Mouse (Mus musculus) hindbrain, embryonic 11.5 days (tissue): ENCODE measurements at regions not wholly inside any gene's neighbourhood (a gene's known extent, or its start where the extent isn't known, plus 50 kb on each side); places are given as distances from the start of the nearest gene placed in this dataset.
A peak's percentile ranks its signal among the peaks of the same experiment; 100 is the strongest.

Experiments used
- ATAC-seq: fragments of 200-750 bp; cut with Nextera tagmentation; 2 replicates; pipeline ENCODE4 v1.8.0; 2017; ENCODE audit warnings: mild to moderate bottlenecking, moderate TSS enrichment, moderate library complexity; ENCODE audit not compliant: low FRiP score
- DNase-seq: peaks from one replicate; pipeline ENCODE4 v3.0.0-alpha.2; 2015; ENCODE audit warnings: low spot score
- H3K27ac ChIP-seq: fragments of 300-500 bp; sonication (generic); 2 replicates; pipeline ENCODE4 v1.5.1; 2014; ENCODE audit warnings: mild to moderate bottlenecking, low read depth, low read length
- H3K27me3 ChIP-seq: fragments of 300-500 bp; sonication (generic); 2 replicates; pipeline ENCODE4 v1.6.1; 2014; ENCODE audit warnings: mild to moderate bottlenecking, low read length, moderate library complexity, mixed read lengths; ENCODE audit not compliant: control insufficient read depth, insufficient read depth
- H3K36me3 ChIP-seq: fragments of 300-500 bp; sonication (generic); 2 replicates; pipeline ENCODE4 v1.6.1; 2014; ENCODE audit warnings: mild to moderate bottlenecking, low read length, moderate library complexity, mixed read lengths; ENCODE audit not compliant: control insufficient read depth, insufficient read depth
- H3K4me1 ChIP-seq: fragments of 300-500 bp; sonication (generic); replicated peaks from 2 replicates; pipeline ENCODE4 v1.6.1; 2014; ENCODE audit warnings: low read length, mixed read lengths; ENCODE audit not compliant: control insufficient read depth, insufficient read depth
- H3K4me2 ChIP-seq: fragments of 300-500 bp; sonication (generic); replicated peaks from 2 replicates; pipeline ENCODE4 v1.6.1; 2014; ENCODE audit warnings: mild to moderate bottlenecking, low read depth, low read length
- H3K4me3 ChIP-seq: fragments of 300-500 bp; sonication (generic); 2 replicates; pipeline ENCODE4 v1.5.1; 2014; ENCODE audit warnings: low read depth, low read length
- H3K9ac ChIP-seq: fragments of 300-500 bp; sonication (generic); 2 replicates; pipeline ENCODE4 v1.6.1; 2014; ENCODE audit warnings: low read depth, low read length
- H3K9me3 ChIP-seq: fragments of 300-500 bp; sonication (generic); 2 replicates; pipeline ENCODE4 v1.6.1; 2016; ENCODE audit warnings: low read length; ENCODE audit not compliant: control insufficient read depth
- WGBS: fragments of 180-500 bp; shearing (Covaris S2); extraction: QIAGEN DNeasy Blood & Tissue Kit; methylation state at CpG from one replicate; pipeline ENCODE4 v1.1.7; 2014; 5-methylcytosine and 5-hydroxymethylcytosine counted together

DNA sequence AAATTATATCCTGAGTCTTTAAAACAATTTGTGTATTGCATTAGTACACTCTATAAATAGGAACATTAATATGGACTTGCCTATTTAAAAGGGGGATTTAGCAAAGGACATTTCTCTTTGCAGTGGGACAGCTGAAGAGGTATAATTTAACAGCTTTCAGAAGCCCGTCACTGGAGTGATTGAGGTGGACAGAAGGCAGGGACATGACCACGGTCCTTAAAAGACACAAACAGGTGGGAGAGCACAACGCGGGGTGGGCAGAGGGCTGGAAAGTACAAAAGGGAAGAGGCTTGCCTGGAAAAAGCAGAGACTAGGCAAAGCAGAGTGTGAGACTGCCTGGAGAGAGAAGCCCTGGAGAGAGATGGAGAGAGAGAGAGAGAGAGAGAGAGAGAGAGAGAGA lies 51.9 kb upstream of the Pkhd1 start:
- Histone ChIP-seq H3K4me2 (no peak overlapping the region), H3K27ac (no peak overlapping the region), H3K9me3 (no peaks in the 10 kb centered on the region), H3K27me3 (no peaks in the 10 kb centered on the region), H3K4me1 (no peaks in the 10 kb centered on the region), H3K4me3 (no peak overlapping the region), H3K9ac (no peak overlapping the region), H3K36me3 (no peaks in the 10 kb centered on the region)
- ATAC-seq (no peak), DNase-seq (no peak)
- WGBS, result 86% methylated on average over 4 of the region's 4 CpGs

DNA sequence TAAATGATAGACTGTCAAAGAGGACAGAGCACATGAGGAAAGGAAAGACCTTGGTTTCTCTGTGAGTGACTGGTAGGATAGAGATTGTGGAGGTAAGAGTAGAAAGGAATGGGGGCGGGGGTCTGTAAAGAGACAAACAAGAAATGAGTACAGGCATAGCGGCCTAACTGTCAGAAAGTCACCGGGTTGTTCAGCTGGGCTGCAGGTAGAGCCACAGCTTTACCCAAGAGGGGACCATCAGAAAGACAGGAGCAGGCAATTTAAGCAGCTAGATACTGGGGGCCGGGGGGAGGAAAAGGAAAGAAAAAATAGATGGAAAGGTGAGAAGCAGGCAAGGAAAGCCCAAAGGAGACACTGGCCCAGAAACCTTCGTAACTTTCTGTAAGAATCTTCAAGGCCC lies 52.6 kb upstream of the Pkhd1 start:
- H3K4me3 ChIP-seq, result no peak overlapping the region
- no peaks in the 10 kb centered on the region for H3K4me1 ChIP-seq
- H3K36me3 ChIP-seq, result no peaks in the 10 kb centered on the region
- H3K9me3 ChIP-seq, result no peaks in the 10 kb centered on the region
- H3K27me3 ChIP-seq, result no peaks in the 10 kb centered on the region
- no peak overlapping the region for H3K9ac ChIP-seq
- no peak overlapping the region for H3K4me2 ChIP-seq
- WGBS, result 80% methylated on average over 5 of the region's 5 CpGs
- DNase-seq, result no peak
- H3K27ac ChIP-seq, result no peak overlapping the region
- ATAC-seq, result no peak

- H3K27me3 ChIP-seq, result no peaks in the 10 kb centered on the region
- no peaks in the 10 kb centered on the region for H3K4me1 ChIP-seq
- ATAC-seq (no peak), DNase-seq (no peak)
- H3K4me3 ChIP-seq, result no peak overlapping the region
- WGBS, result 82% methylated on average over 9 of the region's 9 CpGs
- no peak overlapping the region for H3K9ac ChIP-seq
- no peak overlapping the region for H3K4me2 ChIP-seq
- no peaks in the 10 kb centered on the region for H3K36me3 ChIP-seq
- no peaks in the 10 kb centered on the region for H3K9me3 ChIP-seq
- H3K27ac ChIP-seq, result no peak overlapping the region
Observed at GRCm38 (mm10) chr1:20670906-20671768, 53.3 kb upstream of the Pkhd1 start.

- 92% methylated on average over 3 of the region's 3 CpGs for WGBS
- Histone ChIP-seq H3K9ac (no peak overlapping the region), H3K4me1 (no peaks in the 10 kb centered on the region), H3K9me3 (no peaks in the 10 kb centered on the region), H3K27ac (no peak overlapping the region), H3K4me2 (no peak overlapping the region), H3K27me3 (no peaks in the 10 kb centered on the region), H3K36me3 (no peaks in the 10 kb centered on the region), H3K4me3 (no peak overlapping the region)
- no peak for ATAC-seq
- no peak for DNase-seq
Observed at GRCm38 (mm10) chr1:20671769-20672150, 53.9 kb upstream of the Pkhd1 start.

DNA sequence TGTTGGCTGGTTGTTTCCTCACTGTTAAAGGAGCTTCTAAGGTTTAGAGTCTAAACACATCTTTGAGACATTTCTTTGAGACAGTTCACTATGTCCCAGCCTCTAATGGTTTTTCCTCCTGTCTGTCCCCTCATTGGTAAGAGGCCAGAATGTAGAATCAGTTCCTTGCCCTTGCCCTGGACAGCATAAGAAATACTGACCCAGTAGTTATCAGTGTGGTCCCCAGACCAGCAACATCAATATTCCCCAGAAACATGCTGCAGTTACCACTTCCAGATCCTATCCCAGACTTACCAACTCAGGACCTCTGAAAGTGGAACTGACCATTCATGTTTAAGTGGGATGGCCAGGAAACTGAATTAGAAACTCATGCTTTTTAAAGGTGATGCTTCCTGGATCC lies 54.4 kb upstream of the Pkhd1 start:
- Histone ChIP-seq H3K36me3 (no peaks in the 10 kb centered on the region), H3K4me2 (no peak overlapping the region), H3K27ac (no peak overlapping the region), H3K4me3 (no peak overlapping the region), H3K9ac (no peak overlapping the region), H3K27me3 (no peaks in the 10 kb centered on the region), H3K4me1 (no peaks in the 10 kb centered on the region), H3K9me3 (no peaks in the 10 kb centered on the region)
- DNase-seq (no peak), ATAC-seq (no peak)

DNA sequence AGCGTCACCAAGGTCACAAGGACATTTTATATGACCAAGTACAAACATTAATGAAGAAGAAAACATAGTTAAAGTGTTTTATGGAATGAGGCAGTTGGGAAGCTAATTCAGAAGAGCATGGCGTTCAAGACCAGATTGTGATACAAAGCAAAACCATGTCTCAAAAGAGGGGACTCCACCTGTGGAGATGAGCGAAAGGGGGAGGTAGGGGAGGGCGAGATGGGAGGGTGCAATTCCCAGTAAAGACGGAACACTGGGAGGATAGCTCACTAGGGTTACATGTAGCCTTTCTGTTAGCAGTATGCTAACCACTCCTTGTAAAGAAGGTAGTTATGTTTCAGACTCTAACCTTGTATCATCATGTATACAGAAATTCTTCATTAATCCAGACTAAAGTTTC lies 55.1 kb upstream of the Pkhd1 start:
- H3K9ac ChIP-seq, result no peak overlapping the region
- 86% methylated on average over 5 of the region's 5 CpGs for WGBS
- DNase-seq (no peak), ATAC-seq (no peak)
- no peaks in the 10 kb centered on the region for H3K9me3 ChIP-seq
- no peaks in the 10 kb centered on the region for H3K36me3 ChIP-seq
- H3K4me1 ChIP-seq, result no peaks in the 10 kb centered on the region
- no peak overlapping the region for H3K4me3 ChIP-seq
- no peak overlapping the region for H3K27ac ChIP-seq
- no peaks in the 10 kb centered on the region for H3K27me3 ChIP-seq
- H3K4me2 ChIP-seq, result no peak overlapping the region

DNA sequence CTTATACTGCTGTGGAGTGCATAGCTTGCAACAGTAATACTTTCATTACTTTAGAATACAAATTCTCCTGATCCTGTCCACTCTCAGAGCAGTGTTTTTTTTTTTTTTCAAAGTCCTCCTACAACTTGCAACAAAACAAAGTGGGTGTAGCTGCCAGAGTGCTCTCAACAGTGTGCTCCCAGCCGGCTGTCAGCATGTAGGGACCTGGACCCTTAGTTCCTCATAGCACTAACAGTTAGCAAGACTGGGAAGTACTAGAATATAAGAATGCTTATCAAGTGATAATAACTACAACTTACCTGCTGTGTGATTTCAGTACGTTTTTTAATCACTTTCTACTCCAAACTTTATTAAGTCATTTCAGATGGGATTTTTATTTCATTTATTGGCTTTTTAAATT lies 55.5 kb upstream of the Pkhd1 start:
- 77% methylated on average over 2 of the region's 2 CpGs for WGBS
- ATAC-seq, result no peak
- no peaks in the 10 kb centered on the region for H3K9me3 ChIP-seq

DNA sequence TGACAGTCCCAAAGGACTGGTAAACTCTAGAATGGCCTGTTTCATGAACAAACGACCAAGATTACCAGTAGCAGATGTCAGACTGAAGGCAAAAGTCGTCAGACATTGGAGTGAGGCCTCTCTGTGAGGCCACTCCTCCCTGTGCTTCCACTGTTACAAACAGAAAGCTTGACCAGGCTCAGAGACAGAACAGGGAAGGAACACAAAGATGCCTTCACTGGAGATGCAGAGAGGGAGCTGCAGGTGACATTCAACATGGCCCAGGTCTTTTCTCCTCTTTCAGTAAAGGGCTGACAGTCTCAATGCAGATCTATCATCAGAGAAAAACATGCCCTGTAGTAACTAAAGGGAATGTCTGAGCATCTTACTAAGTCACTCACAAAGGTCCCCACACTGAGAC lies 56.1 kb upstream of the Il17a start:
- 23% methylated on average over 2 of the region's 2 CpGs for WGBS
- Histone ChIP-seq H3K4me3 (no peak overlapping the region), H3K27me3 (no peaks in the 10 kb centered on the region), H3K4me2 (no peak overlapping the region), H3K36me3 (no peaks in the 10 kb centered on the region), H3K4me1 (no peaks in the 10 kb centered on the region), H3K9me3 (no peaks in the 10 kb centered on the region), H3K9ac (no peak overlapping the region), H3K27ac (no peak overlapping the region)
- ATAC-seq (no peak), DNase-seq (no peak)

More for the DNA sequence above, 55.5 kb upstream of the Pkhd1 start:
- Histone ChIP-seq H3K4me2 (no peak overlapping the region), H3K4me1 (no peaks in the 10 kb centered on the region), H3K27me3 (no peaks in the 10 kb centered on the region), H3K4me3 (no peak overlapping the region), H3K27ac (no peak overlapping the region), H3K36me3 (no peaks in the 10 kb centered on the region), H3K9ac (no peak overlapping the region)
- no peak for DNase-seq

DNA sequence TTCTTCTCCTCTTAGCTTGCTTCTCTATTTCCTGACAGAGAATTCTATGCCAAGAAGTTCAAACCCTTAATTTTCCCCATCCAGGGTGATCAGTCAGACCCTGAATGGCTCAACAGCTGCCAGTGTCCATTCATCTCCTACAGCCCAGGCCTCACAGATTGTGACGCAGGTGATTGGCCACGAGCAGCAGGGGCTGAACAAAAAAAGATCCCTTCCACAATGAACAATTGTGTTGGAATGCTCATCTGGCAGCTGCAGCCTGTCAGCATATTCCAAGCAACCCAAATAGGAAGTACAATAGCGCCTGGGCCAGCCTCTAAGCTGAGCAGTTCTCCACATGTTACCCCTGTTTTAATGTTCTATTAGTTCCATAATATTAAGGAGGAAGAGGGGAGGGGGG lies 52.7 kb upstream of the Il17a start:
- Histone ChIP-seq H3K4me1 (no peaks in the 10 kb centered on the region), H3K27ac (no peak overlapping the region), H3K4me2 (no peak overlapping the region), H3K9me3 (no peaks in the 10 kb centered on the region), H3K4me3 (no peak overlapping the region), H3K9ac (no peak overlapping the region), H3K27me3 (no peaks in the 10 kb centered on the region), H3K36me3 (no peaks in the 10 kb centered on the region)
- ATAC-seq (peak; percentile 78), DNase-seq (peak; percentile 44)
- 16% methylated on average over 3 of the region's 3 CpGs for WGBS
